Mouse (Mus musculus) bone marrow macrophage, adult 2 months (primary cell): ENCODE results near the gene Ypel2. TPM values are rescaled to one million over a fixed set of nuclear protein-coding genes. Genes with fewer than 3 reads are reported as not detected.

Experiments
- H3K27ac ChIP-seq: 2 replicates; pipeline ENCODE4 v1.5.1; 2012; ENCODE audit warnings: low read depth, low read length; ENCODE audit not compliant: insufficient read depth
- H3K4me1 ChIP-seq: 2 replicates; pipeline ENCODE4 v1.6.1; 2012; ENCODE audit warnings: low read length; ENCODE audit not compliant: control insufficient read depth, insufficient read depth
- H3K4me3 ChIP-seq: 2 replicates; pipeline ENCODE4 v1.5.1; 2012; ENCODE audit warnings: mild to moderate bottlenecking, low read length, moderate library complexity; ENCODE audit not compliant: insufficient read depth
- CTCF ChIP-seq: IDR thresholded peaks from 2 replicates; pipeline ENCODE4 v1.5.1; 2012; ENCODE audit warnings: low read depth, mild to moderate bottlenecking, low read length, moderate library complexity
- POLR2A ChIP-seq: IDR thresholded peaks from 2 replicates; pipeline ENCODE4 v1.6.1; 2012; ENCODE audit warnings: mild to moderate bottlenecking, low read depth, low read length, borderline replicate concordance
- polyA plus RNA-seq: library from polyadenylated mRNA; stranded (reverse); fragments of >200 nt; gene quantifications from 2 replicates; pipeline ENCODE4 v1.2.4, GENCODE M21; 2012; ENCODE audit not compliant: missing spikeins, insufficient read depth, insufficient read length

Ypel2 gene
- polyA plus RNA-seq, 1 experiment, result 19.8 TPM

DNA sequence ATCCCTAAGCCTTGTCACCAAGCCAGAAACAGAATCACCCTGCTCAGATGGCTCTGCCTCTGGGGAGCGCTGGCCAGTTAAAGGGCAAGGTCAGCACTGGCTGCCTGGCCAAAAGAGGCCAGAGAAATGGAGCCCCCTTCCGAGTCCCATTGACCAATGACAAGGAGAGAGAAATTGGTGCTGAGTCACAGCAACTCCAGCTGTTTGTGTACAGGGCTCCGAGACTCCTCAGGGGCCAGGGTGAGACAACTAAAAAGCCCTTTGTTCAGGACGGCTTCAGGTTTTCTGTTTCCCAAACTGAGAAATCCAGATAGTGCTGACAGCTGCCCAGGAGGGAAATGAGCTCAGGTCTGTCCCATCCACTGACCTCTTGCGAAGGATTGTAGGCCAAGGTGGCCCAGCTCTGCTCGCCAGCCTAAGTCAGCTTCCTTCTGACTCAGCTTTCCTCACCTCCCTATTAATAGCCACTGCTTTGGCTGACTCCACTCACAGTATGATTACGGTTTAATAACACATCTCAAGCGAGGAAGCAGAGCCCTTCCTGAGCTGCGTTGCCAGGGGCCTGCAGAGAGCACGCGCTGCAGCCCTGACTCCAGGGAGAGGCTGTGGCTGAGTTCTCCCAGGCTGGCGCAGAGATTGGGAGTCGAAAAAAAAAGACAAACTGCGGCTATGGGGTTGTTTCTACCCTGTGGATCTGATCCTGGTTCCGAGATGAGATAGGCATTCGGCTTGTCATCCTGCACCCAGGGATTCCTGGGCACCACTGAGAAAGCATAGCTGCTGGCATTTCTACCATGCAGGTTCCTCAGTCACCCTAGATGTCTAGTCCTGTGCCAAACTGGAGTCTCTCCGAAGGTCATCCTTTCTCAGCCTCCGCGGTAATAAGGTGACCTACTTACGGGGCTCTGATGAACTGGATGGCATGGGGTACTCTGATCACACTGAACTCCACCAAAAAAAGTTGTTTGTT, 73.1 kb downstream of the Ypel2 start:
- Histone ChIP-seq H3K4me3 (0 out of 2 replicates have a peak overlapping the region, but pooled peaks have one; percentile 2), H3K27ac (peak overlapping the region; percentile 68), H3K4me1 (peaks cover 38% of the 10 kb centered on the region)
- TF ChIP-seq POLR2A (no peak), CTCF (no peak)

DNA sequence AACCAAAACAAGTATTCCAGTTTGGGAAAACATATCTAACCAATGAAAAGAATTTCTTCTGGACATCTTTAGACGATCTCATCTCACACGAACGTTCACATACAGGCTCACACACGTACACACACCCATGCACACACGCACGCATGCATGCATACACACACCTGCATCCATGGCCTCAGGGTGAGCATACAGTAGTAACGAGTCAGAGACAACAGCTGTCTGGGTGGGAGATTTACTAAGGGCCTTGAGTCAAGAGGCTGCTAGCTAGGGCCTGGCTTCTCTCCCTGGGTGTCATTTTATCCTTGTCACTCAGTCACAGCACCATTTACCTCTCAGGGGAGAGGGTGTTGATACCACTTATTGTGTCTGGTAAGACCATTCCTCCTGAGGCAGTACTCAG, 74.0 kb downstream of the Ypel2 start:
- Histone ChIP-seq H3K4me3 (no peak overlapping the region), H3K4me1 (peaks cover 39% of the 10 kb centered on the region), H3K27ac (peak overlapping the region; percentile 68)
- no peak for TF ChIP-seq CTCF
- TF ChIP-seq POLR2A, result no peak

DNA sequence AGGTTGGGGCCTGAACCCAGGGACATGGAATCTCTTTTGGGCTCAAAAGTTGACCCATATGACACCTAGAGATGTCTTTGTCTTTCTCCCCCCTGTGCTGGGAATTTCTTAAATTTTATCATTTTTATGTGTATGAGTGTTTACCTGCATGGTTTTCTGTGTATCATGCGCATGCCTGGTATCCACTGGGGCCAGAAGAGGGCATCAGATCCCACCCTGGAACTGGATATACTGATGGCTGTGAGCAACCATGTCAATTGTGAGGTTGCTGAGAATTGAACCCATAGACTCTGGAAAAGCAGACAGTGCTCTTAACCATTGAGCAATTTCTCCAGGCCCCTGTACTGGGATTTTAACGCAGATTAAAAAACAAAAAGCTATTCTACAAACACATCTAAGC, 76.0 kb downstream of the Ypel2 start:
- no peak for TF ChIP-seq CTCF
- no peak for TF ChIP-seq POLR2A
- Histone ChIP-seq H3K4me1 (peaks cover 44% of the 10 kb centered on the region), H3K27ac (no peak overlapping the region), H3K4me3 (no peak overlapping the region)

DNA sequence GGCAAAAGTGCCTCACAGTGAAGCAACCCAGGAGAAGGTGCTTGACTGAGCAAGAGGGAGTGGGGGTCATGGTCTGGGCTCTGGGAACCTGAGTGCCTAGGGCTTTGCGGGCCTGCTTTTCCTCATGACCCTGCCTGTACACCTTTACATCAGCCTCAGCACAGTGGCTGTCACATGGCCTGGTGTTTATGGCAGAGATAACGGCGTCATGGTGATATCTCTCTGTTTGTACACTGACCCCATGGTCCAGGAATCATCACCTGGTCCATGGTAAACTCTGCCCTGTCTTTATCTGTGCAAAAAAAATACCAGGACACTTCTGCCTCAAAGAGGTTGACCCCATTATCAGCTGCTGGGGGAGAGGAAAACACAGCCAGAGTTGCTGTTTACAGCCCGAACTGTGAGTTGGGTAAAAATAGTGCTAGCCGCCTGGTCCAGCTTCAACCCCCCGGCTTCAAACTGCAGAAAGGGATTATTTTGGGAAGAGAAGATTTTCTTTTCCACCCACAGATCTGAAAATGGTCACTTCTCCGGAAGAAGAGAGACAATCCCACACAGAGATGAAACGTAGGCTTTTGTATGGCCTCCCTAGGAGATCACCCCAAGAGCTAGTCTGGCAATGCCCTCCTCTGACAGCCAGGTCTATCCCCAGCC, 76.8 kb downstream of the Ypel2 start:
- H3K4me3 ChIP-seq, result no peak overlapping the region
- no peak for TF ChIP-seq CTCF
- no peak for TF ChIP-seq POLR2A
- no peak overlapping the region for H3K27ac ChIP-seq
- peaks cover 45% of the 10 kb centered on the region for H3K4me1 ChIP-seq

DNA sequence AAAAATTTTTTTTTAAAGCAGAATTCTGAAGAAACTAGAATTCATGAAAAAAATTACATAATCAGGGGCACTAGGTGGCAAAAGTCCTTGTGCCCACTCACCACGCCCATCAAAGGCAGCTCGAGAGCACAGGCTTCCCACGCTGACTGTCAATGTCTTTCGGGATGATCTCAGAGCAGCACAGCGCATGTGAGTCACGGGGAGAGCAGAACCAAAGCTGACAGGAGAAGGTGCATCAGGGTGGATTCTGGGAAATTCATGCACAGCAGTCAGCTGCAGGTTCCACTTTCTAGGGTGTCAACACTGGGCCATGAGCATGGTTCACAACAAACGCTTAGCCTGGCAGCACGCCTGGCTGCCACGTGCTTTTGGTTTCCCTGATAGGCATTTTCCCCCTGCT, 79.2 kb downstream of the Ypel2 start:
- Histone ChIP-seq H3K4me1 (peaks cover 25% of the 10 kb centered on the region), H3K4me3 (no peak overlapping the region), H3K27ac (no peak overlapping the region)
- TF ChIP-seq POLR2A (no peak), CTCF (no peak)

DNA sequence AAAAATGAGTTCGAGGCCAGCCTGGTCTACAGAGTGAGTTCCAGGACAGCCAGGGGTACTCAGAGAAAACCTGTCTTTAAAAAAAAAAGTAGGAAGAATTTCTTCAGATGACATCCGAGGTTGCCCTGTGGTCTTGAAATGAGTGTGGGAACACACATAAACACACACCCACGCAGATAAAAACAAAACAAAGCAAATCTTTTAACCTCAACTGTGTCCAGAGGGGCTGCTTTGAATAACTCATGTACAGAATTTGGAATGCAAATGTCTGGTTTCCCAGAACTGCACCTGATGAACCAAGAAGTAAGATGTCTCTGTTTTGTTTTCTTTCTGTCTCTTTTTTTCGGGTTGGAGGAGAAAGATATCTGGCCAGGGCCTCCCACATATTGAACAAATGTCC, 83.3 kb downstream of the Ypel2 start:
- Histone ChIP-seq H3K4me1 (peaks cover 26% of the 10 kb centered on the region), H3K27ac (no peak overlapping the region), H3K4me3 (no peak overlapping the region)
- TF ChIP-seq CTCF (no peak), POLR2A (no peak)

DNA sequence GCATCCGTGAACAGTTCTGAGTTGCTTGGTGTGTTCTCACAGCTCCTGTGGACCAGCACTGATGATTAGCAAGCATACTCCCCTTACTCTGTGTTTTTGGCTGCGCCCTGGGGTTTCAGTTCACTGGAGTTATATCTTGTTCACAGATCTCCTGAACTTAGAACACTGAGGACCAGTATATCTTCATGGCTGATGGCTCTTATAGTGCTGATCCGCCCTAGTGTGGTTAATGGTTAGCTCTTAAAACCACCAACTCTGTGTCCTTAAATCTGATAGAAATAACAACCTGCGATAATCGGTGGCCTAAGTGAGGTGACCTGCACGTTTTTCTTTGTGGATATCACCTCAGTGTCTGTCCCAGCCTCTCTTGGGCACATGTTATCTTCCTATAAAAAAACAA, 84.5 kb downstream of the Ypel2 start:
- Histone ChIP-seq H3K4me1 (peaks cover 18% of the 10 kb centered on the region), H3K4me3 (no peak overlapping the region)
- TF ChIP-seq POLR2A (no peak), CTCF (no peak)

DNA sequence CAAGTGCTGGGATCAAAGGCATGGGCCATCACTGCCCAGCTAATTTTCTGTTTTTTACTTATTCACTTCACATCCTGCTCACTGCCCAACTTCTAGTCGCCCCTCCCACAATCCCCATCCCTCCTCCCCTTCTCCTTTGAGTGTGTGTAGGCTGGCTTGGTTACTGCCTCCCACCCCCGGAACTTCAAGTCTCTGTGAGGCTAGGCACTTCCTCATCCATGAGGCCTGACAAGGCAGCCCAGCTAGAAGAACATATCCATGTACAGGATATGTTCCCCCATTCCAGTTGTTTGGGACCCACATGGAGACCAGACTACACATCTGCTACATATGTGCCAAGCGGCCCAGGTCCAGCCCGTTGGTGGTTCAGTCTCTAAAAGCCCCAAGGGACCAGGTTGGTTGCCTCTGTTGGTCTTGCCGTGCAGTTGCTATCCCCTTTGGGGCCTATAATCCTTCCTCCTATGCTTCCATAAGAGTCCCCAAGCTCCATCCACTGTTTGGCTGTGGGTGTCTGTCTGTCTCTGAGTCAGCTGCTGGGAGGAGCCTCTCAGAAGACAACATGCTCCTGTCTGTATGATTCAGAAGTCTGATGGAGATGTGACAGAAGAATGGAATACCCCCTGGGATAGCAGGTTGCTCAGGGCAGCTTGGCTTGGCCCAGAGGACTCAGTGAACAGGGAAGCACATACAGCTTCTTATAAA, 85.5 kb downstream of the Ypel2 start:
- Histone ChIP-seq H3K27ac (peak overlapping the region; percentile 91), H3K4me3 (peak overlapping the region; percentile 62), H3K4me1 (peaks cover 16% of the 10 kb centered on the region)
- TF ChIP-seq POLR2A, result no peak
- no peak for TF ChIP-seq CTCF

More for the DNA sequence above, 84.5 kb downstream of the Ypel2 start:
- no peak overlapping the region for H3K27ac ChIP-seq

DNA sequence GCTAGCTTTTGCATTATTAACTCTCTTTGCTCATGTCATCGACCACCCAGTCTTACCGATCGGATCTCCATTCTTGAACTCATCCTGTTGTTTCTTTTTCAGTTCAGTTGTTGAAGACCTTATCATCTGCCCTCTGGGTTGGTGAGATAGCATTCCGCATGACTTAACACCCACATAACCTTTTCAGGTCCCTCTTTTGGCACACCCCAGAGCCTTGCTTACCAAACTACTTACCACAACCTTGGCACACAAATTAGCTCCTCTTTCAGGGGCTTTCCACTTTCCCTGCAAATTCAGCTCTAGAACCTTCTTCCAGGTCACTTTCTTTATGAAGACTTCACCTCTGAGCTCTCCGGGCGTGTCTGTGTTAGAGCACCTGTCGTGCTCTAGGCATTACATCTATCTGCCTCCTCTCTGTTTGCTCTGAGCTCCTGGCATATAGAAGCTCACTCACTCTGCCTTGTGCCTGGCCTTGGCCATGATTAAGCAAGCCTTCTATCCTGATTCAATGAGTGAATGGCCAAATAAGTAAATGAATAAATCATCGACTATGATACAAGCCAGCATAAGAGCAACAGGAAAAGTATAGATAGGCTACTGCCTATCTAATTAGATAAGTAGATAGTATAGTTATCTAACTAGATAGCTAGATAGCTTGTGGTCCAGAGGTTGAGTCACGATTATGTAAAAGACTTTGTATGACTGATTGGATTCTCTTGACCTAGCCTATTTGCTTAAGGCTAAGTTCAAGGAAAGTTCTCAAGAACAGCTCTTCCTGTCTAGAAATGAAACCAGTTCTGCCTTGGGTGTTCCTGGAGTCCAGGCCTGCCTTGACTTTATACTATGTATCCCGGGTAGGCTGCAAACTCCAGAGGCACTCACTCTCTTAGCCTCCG, 86.5 kb downstream of the Ypel2 start:
- Histone ChIP-seq H3K4me3 (no peak overlapping the region), H3K27ac (peak overlapping the region; percentile 47; the same call in 1 of the 2 replicates), H3K4me1 (peaks cover 16% of the 10 kb centered on the region)
- TF ChIP-seq POLR2A (no peak), CTCF (no peak)

DNA sequence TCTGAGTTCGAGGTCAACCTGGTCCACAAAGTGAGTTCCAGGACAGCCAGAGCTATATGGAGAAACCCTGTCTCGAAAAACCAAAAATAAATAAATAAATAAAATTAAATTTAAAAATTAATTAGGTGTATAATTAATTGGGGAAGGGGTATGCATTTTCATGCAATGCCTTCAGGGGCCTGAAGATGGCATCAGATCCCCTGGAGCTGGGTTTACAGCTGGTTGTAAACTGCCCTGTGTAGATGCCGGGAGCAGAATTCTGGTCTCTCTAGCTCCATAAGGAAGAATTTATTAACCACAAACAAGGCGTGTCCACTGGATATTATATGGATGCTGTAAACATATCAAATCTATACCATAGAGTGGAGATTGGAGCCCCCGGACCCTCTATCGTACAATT, 87.2 kb downstream of the Ypel2 start:
- H3K27ac ChIP-seq, result no peak overlapping the region
- peaks cover 14% of the 10 kb centered on the region for H3K4me1 ChIP-seq
- TF ChIP-seq CTCF, result no peak
- no peak for TF ChIP-seq POLR2A
- H3K4me3 ChIP-seq, result no peak overlapping the region
